Mouse (Mus musculus) liver, embryonic 12.5 days (tissue): ENCODE measurements around the gene Ppp1r9b. TPM values are rescaled to one million over a fixed set of nuclear protein-coding genes. Genes with fewer than 3 reads are reported as not detected.

Experiments
- ATAC-seq: fragments of 200-750 bp; cut with Nextera tagmentation; 2 replicates; pipeline ENCODE4 v1.8.0; 2017; ENCODE audit warnings: moderate number of reproducible peaks, mild to moderate bottlenecking, moderate library complexity
- H3K27ac ChIP-seq: fragments of 300-500 bp; sonication (generic); 2 replicates; pipeline ENCODE4 v1.5.1; 2016; ENCODE audit warnings: mild to moderate bottlenecking
- H3K27me3 ChIP-seq: fragments of 300-500 bp; sonication (generic); replicated peaks from 2 replicates; pipeline ENCODE4 v1.6.1; 2016; ENCODE audit warnings: mild to moderate bottlenecking, moderate library complexity
- H3K36me3 ChIP-seq: fragments of 300-500 bp; sonication (generic); 2 replicates; pipeline ENCODE4 v1.6.1; 2016; ENCODE audit warnings: mild to moderate bottlenecking, moderate library complexity
- H3K4me1 ChIP-seq: fragments of 300-500 bp; sonication (generic); 2 replicates; pipeline ENCODE4 v1.6.1; 2016
- H3K4me2 ChIP-seq: fragments of 300-500 bp; sonication (generic); 2 replicates; pipeline ENCODE4 v1.6.1; 2016; ENCODE audit warnings: mild to moderate bottlenecking, moderate library complexity
- H3K4me3 ChIP-seq: fragments of 300-500 bp; sonication (generic); 2 replicates; pipeline ENCODE4 v1.5.1; 2016; ENCODE audit warnings: mild to moderate bottlenecking, moderate library complexity
- H3K9ac ChIP-seq: fragments of 300-500 bp; sonication (generic); 2 replicates; pipeline ENCODE4 v1.6.1; 2016; ENCODE audit warnings: mild to moderate bottlenecking, moderate library complexity
- H3K9me3 ChIP-seq: fragments of 300-500 bp; sonication (generic); replicated peaks from 2 replicates; pipeline ENCODE4 v1.6.1; 2016; ENCODE audit warnings: mild to moderate bottlenecking, moderate library complexity
- WGBS: fragments of 180-500 bp; shearing (Covaris S2); methylation state at CpG from one replicate; pipeline ENCODE4 v1.1.7; 2016; ENCODE audit not compliant: insufficient replicate concordance; 5-methylcytosine and 5-hydroxymethylcytosine counted together
- polyA plus RNA-seq: library from polyadenylated mRNA; unstranded; fragments of >200 nt; fragmentation: Nextera tagmentation; extraction: Ambion mirVana; gene quantifications from 2 replicates; pipeline ENCODE4 v1.2.1, GENCODE M21; 2016

The Ppp1r9b gene
- polyA plus RNA-seq, 1 experiment from 2014 or later, result 13.4 TPM

DNA sequence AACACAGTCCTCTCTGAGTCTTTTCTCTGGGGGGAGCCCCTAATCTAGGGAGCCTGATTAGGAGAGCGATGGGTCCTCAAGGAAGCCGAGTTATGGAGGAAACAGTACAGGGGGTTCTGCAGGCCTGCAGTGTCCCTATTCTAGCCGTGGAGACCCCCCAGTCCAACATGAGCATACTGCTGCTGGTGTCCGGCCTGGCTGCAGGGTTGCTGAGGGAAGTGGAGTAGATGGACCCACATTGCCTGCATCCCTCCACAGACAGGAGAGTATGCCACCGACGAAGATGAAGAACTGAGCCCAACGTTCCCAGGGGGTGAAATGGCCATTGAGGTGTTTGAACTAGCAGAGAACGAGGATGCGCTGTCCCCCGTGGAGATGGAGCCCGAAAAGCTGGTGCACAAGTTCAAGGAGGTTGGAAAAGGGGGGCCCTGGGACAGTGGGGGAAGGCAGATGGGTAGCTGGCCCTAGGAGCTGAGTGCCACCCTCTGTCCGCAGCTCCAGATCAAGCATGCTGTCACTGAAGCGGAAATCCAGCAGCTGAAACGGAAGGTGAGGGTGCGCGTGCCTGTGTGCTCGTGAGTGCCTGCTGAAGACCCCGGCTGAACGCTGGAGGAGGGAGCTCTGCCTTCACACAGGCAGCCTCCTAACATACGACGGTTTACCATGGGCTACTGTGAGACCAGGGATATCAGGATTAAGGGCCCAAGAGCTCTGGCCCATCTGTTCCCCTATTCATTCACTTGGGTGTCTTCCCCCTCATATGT is 10.9 kb downstream of the Ppp1r9b start:
- Histone ChIP-seq H3K4me2 (no peak overlapping the region), H3K4me3 (no peak overlapping the region), H3K4me1 (peaks cover 99% of the 10 kb centered on the region), H3K9ac (no peak overlapping the region), H3K9me3 (no peaks in the 10 kb centered on the region), H3K27me3 (no peaks in the 10 kb centered on the region), H3K36me3 (peaks cover 92% of the 10 kb centered on the region), H3K27ac (peak overlapping the region; percentile 62)
- WGBS, result 86% methylated on average over 21 of the region's 21 CpGs
- ATAC-seq, result no peak

DNA sequence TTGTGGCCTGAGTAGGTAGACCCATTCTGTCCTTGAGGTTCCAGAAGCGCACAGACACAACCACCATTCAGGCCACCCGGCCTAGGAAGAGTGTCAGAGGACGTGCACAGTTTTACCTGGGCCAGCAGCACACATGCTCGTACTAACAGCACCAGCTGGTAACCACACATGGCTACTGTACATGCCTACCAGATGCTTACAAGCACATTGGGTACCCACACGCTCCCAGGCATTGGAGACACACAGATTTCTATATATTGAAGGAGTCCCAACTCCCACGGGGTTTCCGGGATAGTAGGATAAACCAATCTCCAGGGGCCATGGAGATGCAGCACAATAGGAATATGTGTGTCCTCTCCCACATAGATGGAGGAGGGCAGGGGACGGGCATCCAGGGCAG is 11.9 kb downstream of the Ppp1r9b start:
- Histone ChIP-seq H3K4me3 (no peak overlapping the region), H3K4me1 (peaks cover 99% of the 10 kb centered on the region), H3K9ac (peak overlapping the region; percentile 33), H3K9me3 (no peaks in the 10 kb centered on the region), H3K4me2 (no peak overlapping the region), H3K27me3 (no peaks in the 10 kb centered on the region), H3K36me3 (peaks cover 82% of the 10 kb centered on the region), H3K27ac (peak overlapping the region; percentile 41; the same call in 1 of the 2 replicates)
- no peak for ATAC-seq
- WGBS, result 88% methylated on average over 8 of the region's 8 CpGs

- 77% methylated on average over 12 of the region's 12 CpGs for whole genome bisulfite sequencing
- Histone ChIP-seq H3K9ac (no peak overlapping the region), H3K36me3 (peaks cover 66% of the 10 kb centered on the region), H3K27me3 (no peaks in the 10 kb centered on the region), H3K9me3 (no peaks in the 10 kb centered on the region), H3K4me3 (no peak overlapping the region), H3K4me1 (peaks cover 99% of the 10 kb centered on the region), H3K4me2 (no peak overlapping the region), H3K27ac (peak overlapping the region; percentile 100)
- ATAC-seq, result no peak
Measured at GRCm38 (mm10) chr11:95004136-95004936, 13.5 kb downstream of the Ppp1r9b start.

DNA sequence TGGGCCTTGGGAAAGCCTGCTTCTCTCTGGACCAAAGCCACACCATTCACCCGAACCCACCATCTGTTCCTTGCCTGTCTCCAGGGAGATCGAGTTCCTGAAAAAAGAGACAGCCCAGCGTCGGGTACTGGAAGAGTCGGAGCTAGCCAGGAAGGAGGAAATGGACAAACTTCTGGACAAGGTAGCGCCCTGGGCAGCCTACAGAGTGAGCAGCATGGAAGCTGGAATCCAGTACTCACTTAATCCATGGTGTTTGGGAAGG is 14.0 kb downstream of the Ppp1r9b start:
- Histone ChIP-seq H3K27ac (peak overlapping the region; percentile 100), H3K36me3 (peaks cover 61% of the 10 kb centered on the region)
- WGBS, result 73% methylated on average over 6 of the region's 6 CpGs

DNA sequence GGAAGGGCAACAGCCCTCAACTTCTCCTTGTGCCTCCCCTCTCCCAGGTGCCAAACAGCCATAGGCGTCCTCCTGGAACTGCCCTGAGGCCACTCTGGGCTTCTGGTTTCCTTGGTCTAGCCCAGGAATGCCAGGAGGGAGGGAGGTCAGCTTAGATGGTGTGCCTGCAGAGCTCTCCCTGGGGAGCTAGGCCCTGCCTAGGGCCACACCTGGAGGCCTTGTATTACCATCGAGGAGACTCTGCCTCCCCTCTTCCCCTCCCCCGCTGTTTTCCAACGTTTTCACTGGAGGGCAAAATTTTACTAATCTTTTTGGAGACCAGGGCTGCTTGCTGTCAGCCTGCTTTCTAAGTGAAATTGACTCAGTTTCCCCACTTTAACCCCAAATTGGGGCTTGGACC is 15.2 kb downstream of the Ppp1r9b start:
- peaks cover 84% of the 10 kb centered on the region for H3K4me1 ChIP-seq

More for the DNA sequence above, 14.0 kb downstream of the Ppp1r9b start:
- peaks cover 96% of the 10 kb centered on the region for H3K4me1 ChIP-seq
- H3K9ac ChIP-seq, result no peak overlapping the region
- no peak overlapping the region for H3K4me3 ChIP-seq
- no peaks in the 10 kb centered on the region for H3K27me3 ChIP-seq
- ATAC-seq, result no peak
- H3K4me2 ChIP-seq, result no peak overlapping the region
- H3K9me3 ChIP-seq, result no peaks in the 10 kb centered on the region

GRCm38 (mm10) chr11:95006525-95007219 is 15.8 kb downstream of the Ppp1r9b start:
- 1% methylated on average over 27 of the region's 27 CpGs for WGBS

More for the DNA sequence above, 15.2 kb downstream of the Ppp1r9b start:
- ATAC-seq, result no peak
- Histone ChIP-seq H3K4me3 (peak overlapping the region; percentile 57), H3K36me3 (peaks cover 49% of the 10 kb centered on the region), H3K4me2 (peak overlapping the region; percentile 76), H3K27ac (peak overlapping the region; percentile 100), H3K9me3 (no peaks in the 10 kb centered on the region), H3K27me3 (peaks cover 2% of the 10 kb centered on the region; the same call in 1 of the 2 replicates), H3K9ac (peak overlapping the region; percentile 69)
- WGBS, result 45% methylated on average over 4 of the region's 4 CpGs

DNA sequence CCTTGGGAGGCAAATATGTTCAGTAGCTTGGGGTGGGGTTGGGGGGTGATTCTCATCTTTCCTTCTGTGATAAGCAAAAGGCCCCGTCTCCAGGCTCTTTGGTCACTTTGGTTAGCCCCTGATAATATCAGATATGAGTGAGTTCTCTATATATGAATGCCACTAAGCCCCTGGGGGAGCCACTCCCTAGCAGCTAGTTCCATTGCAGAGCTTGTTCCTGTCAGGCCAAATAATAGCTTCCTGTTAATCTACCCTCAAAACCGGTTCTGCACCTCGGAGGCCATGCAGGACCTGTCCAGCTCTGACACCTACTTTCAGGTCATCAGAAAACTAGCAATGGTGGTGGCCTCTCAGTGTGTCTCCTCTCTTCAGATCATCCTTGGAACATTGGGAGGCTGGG is 16.6 kb downstream of the Ppp1r9b start:
- Histone ChIP-seq H3K4me2 (peak overlapping the region; percentile 76), H3K4me1 (peaks cover 80% of the 10 kb centered on the region), H3K27ac (peak overlapping the region; percentile 100), H3K9me3 (no peaks in the 10 kb centered on the region), H3K27me3 (peaks cover 6% of the 10 kb centered on the region; the same call in 1 of the 2 replicates), H3K36me3 (peaks cover 37% of the 10 kb centered on the region), H3K4me3 (peak overlapping the region; percentile 57; the same call in 1 of the 2 replicates), H3K9ac (peak overlapping the region; percentile 69)
- no peak for ATAC-seq
- 13% methylated on average over 3 of the region's 3 CpGs for WGBS

More at GRCm38 (mm10) chr11:95006525-95007219, 15.8 kb downstream of the Ppp1r9b start:
- Histone ChIP-seq H3K9ac (peak overlapping the region; percentile 69), H3K4me1 (peaks cover 83% of the 10 kb centered on the region), H3K4me2 (peak overlapping the region; percentile 76), H3K27ac (peak overlapping the region; percentile 100), H3K4me3 (peak overlapping the region; percentile 57), H3K9me3 (no peaks in the 10 kb centered on the region), H3K36me3 (peaks cover 44% of the 10 kb centered on the region), H3K27me3 (peaks cover 6% of the 10 kb centered on the region; the same call in 1 of the 2 replicates)
- ATAC-seq, result peak; percentile 63

DNA sequence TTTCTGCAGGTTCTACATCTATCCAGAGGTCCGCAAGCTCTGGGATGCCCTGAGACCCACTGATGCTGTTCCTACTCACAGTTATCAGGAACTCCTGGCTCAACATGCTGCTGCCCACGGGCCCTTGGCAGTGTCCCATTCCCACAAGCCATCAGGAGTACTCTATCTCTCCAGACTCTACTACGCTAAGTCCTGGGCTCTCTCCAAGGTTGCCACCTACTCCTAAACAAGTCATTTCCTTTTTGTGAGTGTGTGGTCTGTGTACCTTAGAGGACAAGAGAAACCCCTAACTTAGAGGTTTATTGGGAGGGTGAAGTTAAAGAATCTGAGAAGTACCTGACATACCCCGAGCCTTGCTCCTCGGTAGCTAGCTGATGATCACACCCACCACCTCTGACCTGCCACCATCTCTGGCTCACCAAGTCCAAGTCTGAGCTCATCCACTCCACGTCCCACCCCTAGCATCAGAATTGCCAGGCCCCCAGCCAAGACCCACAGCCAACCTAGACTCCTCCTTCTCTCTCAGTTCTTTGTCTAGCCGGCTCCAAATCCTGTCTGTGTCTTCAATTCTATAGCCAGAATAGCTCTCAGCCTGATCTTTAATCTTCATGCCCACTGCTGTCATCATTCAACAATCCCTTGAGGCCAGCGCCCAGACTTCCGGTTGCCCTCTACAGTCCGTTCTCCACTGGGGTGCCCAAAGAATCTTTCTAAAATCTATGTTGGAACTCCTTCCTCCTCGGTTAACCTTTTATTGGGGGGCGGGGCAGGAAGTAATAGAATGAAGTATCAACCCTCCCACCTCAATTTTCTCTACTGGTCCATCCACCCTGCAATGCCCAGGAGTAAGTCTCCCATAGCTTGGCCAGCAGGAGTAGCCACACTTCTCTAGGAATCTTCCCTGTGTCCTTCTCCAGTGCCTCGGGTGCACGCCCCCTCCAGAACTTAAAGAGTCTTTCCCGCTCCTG is 18.1 kb downstream of the Ppp1r9b start:
- no peak for ATAC-seq
- Histone ChIP-seq H3K9ac (peak overlapping the region; percentile 99), H3K4me2 (peak overlapping the region; percentile 93), H3K4me1 (peaks cover 78% of the 10 kb centered on the region), H3K27ac (peak overlapping the region; percentile 100), H3K9me3 (no peaks in the 10 kb centered on the region), H3K36me3 (peaks cover 34% of the 10 kb centered on the region), H3K4me3 (peak overlapping the region; percentile 96), H3K27me3 (peaks cover 6% of the 10 kb centered on the region; the same call in 1 of the 2 replicates)
- 30% methylated on average over 15 of the region's 15 CpGs for WGBS

GRCm38 (mm10) chr11:95009629-95010014 is 18.8 kb downstream of the Ppp1r9b start, which contains the start of gene Samd14:
TSS of gene Samd14 (plus strand) at chr11:95009879.
- H3K4me3 ChIP-seq, result peak within 1 kb of the TSS; percentile 96
- H3K4me1 ChIP-seq, result peaks cover 78% of the 10 kb centered on the region
- H3K4me2 ChIP-seq, result peak within 1 kb of the TSS; percentile 93
- H3K27ac ChIP-seq, result peak within 1 kb of the TSS; percentile 100
- peak; percentile 21 for ATAC-seq
- peak within 1 kb of the TSS; percentile 99 for H3K9ac ChIP-seq
- H3K9me3 ChIP-seq, result no peaks in the 10 kb centered on the region
- H3K27me3 ChIP-seq, result peaks cover 6% of the 10 kb centered on the region; the same call in 1 of the 2 replicates
- whole genome bisulfite sequencing, result under 1% methylated on average over 28 of the region's 32 CpGs
- H3K36me3 ChIP-seq, result peaks cover 34% of the 10 kb centered on the region

DNA sequence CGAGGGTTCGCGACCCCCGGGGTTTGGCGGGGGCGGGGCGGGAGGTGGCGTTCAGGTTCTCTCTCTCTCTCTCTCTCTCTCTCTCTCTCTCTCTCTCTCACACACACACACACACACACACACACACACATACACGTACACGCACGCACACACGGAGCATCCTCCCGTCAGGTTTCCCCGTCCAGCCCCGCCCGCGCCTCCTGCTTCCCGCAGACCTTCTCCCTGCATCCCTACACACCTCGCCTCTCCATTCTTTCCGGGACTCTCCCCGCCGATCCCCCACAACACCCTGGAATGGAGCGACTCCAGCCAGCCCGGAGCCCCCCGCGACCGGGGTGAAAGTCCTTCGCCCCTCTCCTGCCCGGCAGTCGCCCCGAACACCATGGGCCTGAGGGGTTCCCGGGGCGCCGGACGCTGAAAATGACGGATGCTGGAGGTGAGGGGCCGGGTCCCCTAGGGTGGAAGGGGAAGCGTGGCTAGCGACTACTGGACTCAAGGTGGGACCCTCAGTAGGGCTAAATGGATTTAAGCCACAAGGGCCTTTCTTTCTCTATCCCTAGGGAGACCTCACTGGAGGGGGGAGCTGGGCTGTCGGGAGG is 19.4 kb downstream of the Ppp1r9b start:
- H3K4me1 ChIP-seq, result peaks cover 78% of the 10 kb centered on the region
- under 1% methylated on average over 30 of the region's 40 CpGs for WGBS

More for the DNA sequence above, 19.4 kb downstream of the Ppp1r9b start:
- Histone ChIP-seq H3K9me3 (no peaks in the 10 kb centered on the region), H3K36me3 (peaks cover 34% of the 10 kb centered on the region), H3K27me3 (peaks cover 6% of the 10 kb centered on the region; the same call in 1 of the 2 replicates), H3K4me2 (peak overlapping the region; percentile 93), H3K27ac (peak overlapping the region; percentile 100), H3K4me3 (peak overlapping the region; percentile 96), H3K9ac (peak overlapping the region; percentile 99)
- ATAC-seq, result no peak
